Mouse (Mus musculus) hindbrain, embryonic 14.5 days (tissue): Measurements from ENCODE around the gene Nsmce1. TPM values are rescaled to one million over a fixed set of nuclear protein-coding genes. Genes with fewer than 3 reads are reported as not detected.
"Not testable (repeated sequence)": the region's sequence is repeated elsewhere in the genome, so short reads cannot be mapped to it uniquely, and the experiment has no call there.

Source experiments
- ATAC-seq: fragments of 200-750 bp; cut with Nextera tagmentation; 2 replicates; pipeline ENCODE4 v1.8.0; 2017; ENCODE audit warnings: moderate number of reproducible peaks, mild to moderate bottlenecking, moderate TSS enrichment, moderate library complexity; ENCODE audit not compliant: low FRiP score
- DNase-seq: peaks from one replicate; pipeline ENCODE4 v3.0.0-alpha.2; 2015; ENCODE audit warnings: low spot score
- H3K27ac ChIP-seq: fragments of 300-500 bp; sonication (generic); 2 replicates; pipeline ENCODE4 v1.5.1; 2014; ENCODE audit warnings: mild to moderate bottlenecking, moderate library complexity
- H3K27me3 ChIP-seq: fragments of 300-500 bp; sonication (generic); 2 replicates; pipeline ENCODE4 v1.6.1; 2014; ENCODE audit warnings: mild to moderate bottlenecking, low read length, mixed read lengths; ENCODE audit not compliant: control insufficient read depth, insufficient read depth
- H3K36me3 ChIP-seq: fragments of 300-500 bp; sonication (generic); replicated peaks from 2 replicates; pipeline ENCODE4 v1.6.1; 2014; ENCODE audit not compliant: control insufficient read depth, insufficient read depth
- H3K4me1 ChIP-seq: fragments of 300-500 bp; sonication (generic); replicated peaks from 2 replicates; pipeline ENCODE4 v1.6.1; 2014; ENCODE audit warnings: antibody characterized with exemption, low read length, mixed read lengths; ENCODE audit not compliant: control insufficient read depth, insufficient read depth
- H3K4me2 ChIP-seq: fragments of 300-500 bp; sonication (generic); replicated peaks from 2 replicates; pipeline ENCODE4 v1.6.1; 2014; ENCODE audit warnings: mild to moderate bottlenecking, moderate library complexity
- H3K4me3 ChIP-seq: fragments of 300-500 bp; sonication (generic); replicated peaks from 2 replicates; pipeline ENCODE4 v1.5.1; 2014; ENCODE audit warnings: mild to moderate bottlenecking, low read length
- H3K9ac ChIP-seq: fragments of 300-500 bp; sonication (generic); 2 replicates; pipeline ENCODE4 v1.6.1; 2014
- H3K9me3 ChIP-seq: fragments of 300-500 bp; sonication (generic); 2 replicates; pipeline ENCODE4 v1.6.1; 2016; ENCODE audit warnings: low read length; ENCODE audit not compliant: control insufficient read depth
- WGBS: fragments of 180-500 bp; shearing (Covaris S2); extraction: QIAGEN DNeasy Blood & Tissue Kit; methylation state at CpG from one replicate; pipeline ENCODE4 v1.1.7; 2014; 5-methylcytosine and 5-hydroxymethylcytosine counted together
- polyA plus RNA-seq: library from polyadenylated mRNA; unstranded; fragments of >200 nt; fragmentation: Nextera tagmentation; extraction: Ambion mirVana; gene quantifications from 2 replicates; pipeline ENCODE4 v1.2.1, GENCODE M21; 2014

The Nsmce1 gene
- polyA plus RNA-seq, 1 experiment from 2014 or later = 94.8 TPM

GRCm38 (mm10) chr7:125428816-125429500, 62.4 kb downstream of the Nsmce1 start:
- H3K4me2 ChIP-seq, H3K9me3 ChIP-seq, H3K4me3 ChIP-seq, H3K4me1 ChIP-seq, H3K9ac ChIP-seq, DNase-seq, H3K27me3 ChIP-seq, ATAC-seq, H3K36me3 ChIP-seq, H3K27ac ChIP-seq: not testable (repeated sequence)
- WGBS = 77% methylated on average over 5 of the region's 5 CpGs

DNA sequence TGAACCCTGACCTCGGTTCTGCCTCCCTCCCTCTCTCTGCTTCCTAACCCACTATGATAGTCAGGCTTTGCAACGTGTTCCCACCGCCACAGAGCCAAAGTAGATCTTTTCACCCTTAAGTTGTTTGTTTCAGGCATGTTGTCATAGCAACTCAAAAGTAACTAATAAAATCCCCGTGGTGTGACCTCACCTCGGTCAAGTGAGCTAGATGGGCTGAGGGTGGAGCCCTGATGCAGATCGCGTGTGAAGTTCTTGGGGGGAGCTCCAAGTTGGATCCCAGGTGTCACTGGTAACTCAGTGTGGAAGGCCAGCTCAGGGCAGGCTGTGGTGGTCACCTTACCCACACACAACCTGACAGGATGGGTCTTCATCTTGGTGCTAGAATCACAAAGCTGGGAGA, 63.0 kb downstream of the Nsmce1 start:
- no peak overlapping the region for H3K27ac ChIP-seq
- DNase-seq = no peak
- no peak overlapping the region for H3K4me3 ChIP-seq
- 79% methylated on average over 7 of the region's 7 CpGs for WGBS
- no peak overlapping the region for H3K4me2 ChIP-seq
- H3K9me3 ChIP-seq = 0 out of 2 replicates have a peak, but pooled peaks cover 6% of the 10 kb centered on the region
- no peaks in the 10 kb centered on the region for H3K36me3 ChIP-seq
- no peaks in the 10 kb centered on the region for H3K4me1 ChIP-seq
- no peak for ATAC-seq
- H3K27me3 ChIP-seq = no peaks in the 10 kb centered on the region
- no peak overlapping the region for H3K9ac ChIP-seq

- H3K36me3 ChIP-seq = no peaks in the 10 kb centered on the region
- H3K9ac ChIP-seq = no peak overlapping the region
- no peak overlapping the region for H3K4me2 ChIP-seq
- no peak overlapping the region for H3K27ac ChIP-seq
- no peaks in the 10 kb centered on the region for H3K4me1 ChIP-seq
- H3K4me3 ChIP-seq = no peak overlapping the region
- ATAC-seq (no peak), DNase-seq (no peak)
- no peaks in the 10 kb centered on the region for H3K27me3 ChIP-seq
- H3K9me3 ChIP-seq = 0 out of 2 replicates have a peak, but pooled peaks cover 6% of the 10 kb centered on the region
- WGBS = 78% methylated on average over 12 of the region's 12 CpGs
These were observed 63.8 kb downstream of the Nsmce1 start for GRCm38 (mm10) chr7:125427492-125428090.

GRCm38 (mm10) chr7:125423056-125423455, 68.3 kb downstream of the Nsmce1 start:
- Histone ChIP-seq H3K27me3 (no peaks in the 10 kb centered on the region), H3K4me3 (no peak overlapping the region), H3K4me2 (no peak overlapping the region), H3K27ac (no peak overlapping the region), H3K9me3 (no peaks in the 10 kb centered on the region), H3K9ac (no peak overlapping the region), H3K4me1 (no peaks in the 10 kb centered on the region), H3K36me3 (no peaks in the 10 kb centered on the region)
- no peak for ATAC-seq
- DNase-seq = no peak
- 78% methylated on average over 3 of the region's 3 CpGs for WGBS

DNA sequence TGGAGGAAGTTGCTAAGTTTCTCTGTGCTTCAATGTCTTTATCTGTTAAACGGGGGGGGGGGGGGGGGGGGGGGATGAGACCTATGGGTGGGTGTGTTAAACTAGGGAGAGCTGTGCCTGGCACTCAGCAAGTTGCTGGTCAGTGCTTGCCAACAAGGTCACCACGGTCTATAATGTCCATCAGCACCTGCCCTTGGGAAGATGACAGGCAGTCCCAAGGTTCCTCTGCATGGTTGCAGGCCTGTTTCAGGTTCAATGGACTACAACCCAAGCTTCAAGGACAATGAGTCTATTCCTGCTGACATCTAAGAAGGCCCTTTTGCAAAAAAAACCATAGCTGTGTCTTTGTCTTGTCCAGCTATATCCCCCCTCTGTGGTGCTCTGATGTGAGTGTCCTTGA, 69.5 kb downstream of the Nsmce1 start:
- Histone ChIP-seq H3K36me3 (no peaks in the 10 kb centered on the region), H3K4me1 (no peaks in the 10 kb centered on the region), H3K27me3 (no peaks in the 10 kb centered on the region), H3K4me2 (no peak overlapping the region), H3K27ac (no peak overlapping the region), H3K9me3 (no peaks in the 10 kb centered on the region), H3K4me3 (no peak overlapping the region), H3K9ac (no peak overlapping the region)
- DNase-seq = no peak
- ATAC-seq = no peak
- WGBS = 47% methylated on average over 2 of the region's 2 CpGs

DNA sequence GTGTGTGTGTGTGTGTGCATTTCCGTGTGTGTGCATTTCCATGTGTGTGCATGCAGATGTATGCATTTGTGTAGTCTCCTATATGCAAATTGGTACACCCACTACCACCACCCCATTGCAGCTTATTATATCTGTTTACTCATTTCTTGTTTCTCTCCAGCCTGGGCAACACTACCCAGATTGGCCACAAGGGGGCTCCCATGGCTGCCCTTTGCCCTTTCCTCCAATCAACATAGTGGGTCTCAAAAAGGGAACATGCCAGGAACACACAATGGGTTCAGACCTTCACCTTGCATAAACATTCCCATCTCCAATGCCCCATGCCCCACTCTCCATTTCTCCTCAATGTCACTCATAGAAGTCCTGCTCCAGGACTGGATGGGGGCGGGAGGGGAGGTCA, 71.2 kb downstream of the Nsmce1 start:
- Histone ChIP-seq H3K36me3 (no peaks in the 10 kb centered on the region), H3K9me3 (no peaks in the 10 kb centered on the region), H3K27ac (no peak overlapping the region), H3K4me3 (no peak overlapping the region), H3K4me1 (no peaks in the 10 kb centered on the region), H3K27me3 (no peaks in the 10 kb centered on the region), H3K9ac (no peak overlapping the region), H3K4me2 (no peak overlapping the region)
- DNase-seq (no peak), ATAC-seq (no peak)
- WGBS = 69% methylated on average over 2 of the region's 2 CpGs

- H3K9ac ChIP-seq = no peak overlapping the region
- H3K4me2 ChIP-seq = no peak overlapping the region
- no peak overlapping the region for H3K4me3 ChIP-seq
- DNase-seq (no peak), ATAC-seq (no peak)
- no peaks in the 10 kb centered on the region for H3K4me1 ChIP-seq
- no peaks in the 10 kb centered on the region for H3K27me3 ChIP-seq
- H3K9me3 ChIP-seq = no peaks in the 10 kb centered on the region
- H3K36me3 ChIP-seq = no peaks in the 10 kb centered on the region
- 24% methylated on average over 3 of the region's 3 CpGs for WGBS
- H3K27ac ChIP-seq = no peak overlapping the region
These were observed 73.0 kb downstream of the Nsmce1 start for GRCm38 (mm10) chr7:125418413-125418812.

Other genes starting within 250 kb of the Nsmce1 start
- 4.1 and 5.2 TPM in 2 replicates for gene Kdm8, start 46.9 kb downstream of the Nsmce1 start, polyA plus RNA-seq
- 3.9 and 4.6 TPM in 2 replicates for gene Il4ra, start 60.5 kb upstream of the Nsmce1 start, polyA plus RNA-seq
- 0.40 and 0.50 TPM in 2 replicates for gene Il21r, start 111.8 kb upstream of the Nsmce1 start, polyA plus RNA-seq
- 33.7 and 34.8 TPM in 2 replicates for gene Gtf3c1, start 216.2 kb upstream of the Nsmce1 start, polyA plus RNA-seq
- 7.2 and 7.3 TPM in 2 replicates for gene D430042O09Rik, start 216.3 kb upstream of the Nsmce1 start, polyA plus RNA-seq